Mouse (Mus musculus) liver, postnatal 0 days (tissue): ENCODE measurements around the gene Cep128. TPM values are rescaled to one million over a fixed set of nuclear protein-coding genes. Genes with fewer than 3 reads are reported as not detected.
A peak's percentile ranks its signal among the peaks of the same experiment; 100 is the strongest.

Experiments used
- ATAC-seq: fragments of 200-750 bp; cut with Nextera tagmentation; 2 replicates; pipeline ENCODE4 v1.8.0; 2017; ENCODE audit warnings: mild to moderate bottlenecking, moderate library complexity
- DNase-seq: peaks from one replicate; pipeline ENCODE4 v3.0.0-alpha.2; 2016
- H3K27ac ChIP-seq: fragments of 300-500 bp; sonication (generic); 2 replicates; pipeline ENCODE4 v1.5.1; 2014; ENCODE audit warnings: antibody characterized with exemption, moderate library complexity, mild to moderate bottlenecking, low read depth
- H3K27me3 ChIP-seq: fragments of 300-500 bp; sonication (generic); 2 replicates; pipeline ENCODE4 v1.6.1; 2014; ENCODE audit warnings: low read length, control low read depth, mixed read lengths; ENCODE audit not compliant: insufficient read depth
- H3K36me3 ChIP-seq: fragments of 300-500 bp; sonication (generic); replicated peaks from 2 replicates; pipeline ENCODE4 v1.6.1; 2014; ENCODE audit warnings: mild to moderate bottlenecking, control low read depth, low read length, moderate library complexity, mixed read lengths; ENCODE audit not compliant: insufficient read depth
- H3K4me1 ChIP-seq: fragments of 300-500 bp; sonication (generic); 2 replicates; pipeline ENCODE4 v1.6.1; 2014; ENCODE audit warnings: antibody characterized with exemption, mild to moderate bottlenecking, control low read depth; ENCODE audit not compliant: insufficient read depth
- H3K4me2 ChIP-seq: fragments of 300-500 bp; sonication (generic); 2 replicates; pipeline ENCODE4 v1.6.1; 2014; ENCODE audit warnings: low read depth, mild to moderate bottlenecking, low read length, moderate library complexity, mixed read lengths
- H3K4me3 ChIP-seq: fragments of 300-500 bp; sonication (generic); 2 replicates; pipeline ENCODE4 v1.5.1; 2014; ENCODE audit warnings: low read depth, low read length
- H3K9ac ChIP-seq: fragments of 300-500 bp; sonication (generic); replicated peaks from 2 replicates; pipeline ENCODE4 v1.6.1; 2014; ENCODE audit warnings: mild to moderate bottlenecking, moderate library complexity
- H3K9me3 ChIP-seq: fragments of 300-500 bp; sonication (generic); 2 replicates; pipeline ENCODE4 v1.6.1; 2016; ENCODE audit warnings: mild to moderate bottlenecking, control low read depth, low read length, mixed read lengths
- CTCF ChIP-seq: sonication (generic); IDR thresholded peaks from 2 replicates; pipeline ENCODE4 v1.5.1; 2016; ENCODE audit warnings: antibody characterized with exemption, low read depth
- EP300 ChIP-seq: IDR thresholded peaks from 2 replicates; pipeline ENCODE4 v1.6.1; 2016; ENCODE audit warnings: antibody characterized with exemption, low read depth, mild to moderate bottlenecking
- WGBS: fragments of 180-500 bp; shearing (Covaris S2); extraction: QIAGEN DNeasy Blood & Tissue Kit; methylation state at CpG from one replicate; pipeline ENCODE4 v1.1.7; 2014; ENCODE audit not compliant: insufficient replicate concordance; 5-methylcytosine and 5-hydroxymethylcytosine counted together
- polyA plus RNA-seq: library from polyadenylated mRNA; unstranded; fragments of >200 nt; fragmentation: Nextera tagmentation; extraction: Ambion mirVana; gene quantifications from 2 replicates; pipeline ENCODE4 v1.2.1, GENCODE M21; 2015

Gene Cep128
- polyA plus RNA-seq, 1 experiment from 2014 or later: 3.7 TPM

DNA sequence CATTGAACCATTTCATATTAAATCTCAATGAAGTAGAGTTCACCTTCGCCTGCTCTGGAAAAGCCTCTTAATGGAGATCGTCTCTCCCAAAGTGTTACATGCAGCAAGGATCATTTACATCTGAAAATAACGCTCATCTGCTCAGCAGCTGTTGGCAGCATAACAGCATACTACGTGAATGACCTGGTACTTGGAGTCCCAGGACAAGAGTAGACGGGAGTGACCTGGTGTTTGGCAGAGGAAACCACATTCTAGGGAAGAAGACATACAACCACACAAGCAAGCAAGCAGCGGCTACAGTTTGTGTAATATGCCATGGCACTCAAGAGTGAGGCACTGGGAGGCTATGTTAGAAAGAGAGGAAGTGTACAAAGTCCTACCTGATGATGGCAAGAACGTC, 69.2 kb downstream of the Cep128 start:
- Histone ChIP-seq H3K4me3 (no peak overlapping the region), H3K4me1 (no peaks in the 10 kb centered on the region), H3K36me3 (no peaks in the 10 kb centered on the region), H3K27me3 (no peaks in the 10 kb centered on the region), H3K4me2 (no peak overlapping the region), H3K9ac (no peak overlapping the region), H3K27ac (no peak overlapping the region), H3K9me3 (no peaks in the 10 kb centered on the region)
- WGBS: 82% methylated on average over 7 of the region's 7 CpGs
- no peak for DNase-seq
- no peak for ATAC-seq
- no peak for TF ChIP-seq EP300
- no peak for TF ChIP-seq CTCF

DNA sequence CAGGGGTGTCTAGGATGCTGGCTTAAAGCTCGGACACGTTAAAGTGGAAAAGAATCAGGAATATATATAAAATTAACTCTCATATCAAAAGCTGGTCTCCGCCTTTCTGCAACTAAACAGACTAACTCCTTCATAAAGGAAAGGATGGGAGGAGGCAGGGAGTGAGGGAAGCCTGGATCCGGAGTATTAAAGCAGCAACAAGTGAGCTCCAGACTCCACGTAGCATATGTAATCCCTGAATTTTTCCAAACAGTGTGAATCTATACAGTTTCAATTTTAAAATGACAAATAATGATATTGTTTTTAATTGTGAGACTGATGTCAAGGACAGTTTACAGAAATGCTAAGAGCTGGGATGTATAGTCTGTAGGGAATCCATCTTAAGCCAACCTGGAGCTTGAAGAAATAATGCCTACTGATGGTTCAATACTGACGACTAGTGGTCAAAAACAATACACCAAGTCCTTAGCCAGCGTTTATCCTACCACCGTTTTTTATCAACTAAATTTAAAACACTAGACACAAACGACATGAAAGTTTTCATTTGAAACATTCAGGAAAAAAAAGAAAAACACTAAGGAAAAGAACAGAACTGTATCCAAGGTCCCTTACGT, 70.1 kb downstream of the Cep128 start:
- Histone ChIP-seq H3K4me3 (no peak overlapping the region), H3K9me3 (no peaks in the 10 kb centered on the region), H3K36me3 (no peaks in the 10 kb centered on the region), H3K9ac (no peak overlapping the region), H3K4me1 (no peaks in the 10 kb centered on the region), H3K27ac (no peak overlapping the region), H3K4me2 (no peak overlapping the region), H3K27me3 (no peaks in the 10 kb centered on the region)
- ATAC-seq (no peak), DNase-seq (no peak)
- TF ChIP-seq EP300 (no peak), CTCF (peak; percentile 80)
- WGBS: 56% methylated on average over 10 of the region's 10 CpGs

DNA sequence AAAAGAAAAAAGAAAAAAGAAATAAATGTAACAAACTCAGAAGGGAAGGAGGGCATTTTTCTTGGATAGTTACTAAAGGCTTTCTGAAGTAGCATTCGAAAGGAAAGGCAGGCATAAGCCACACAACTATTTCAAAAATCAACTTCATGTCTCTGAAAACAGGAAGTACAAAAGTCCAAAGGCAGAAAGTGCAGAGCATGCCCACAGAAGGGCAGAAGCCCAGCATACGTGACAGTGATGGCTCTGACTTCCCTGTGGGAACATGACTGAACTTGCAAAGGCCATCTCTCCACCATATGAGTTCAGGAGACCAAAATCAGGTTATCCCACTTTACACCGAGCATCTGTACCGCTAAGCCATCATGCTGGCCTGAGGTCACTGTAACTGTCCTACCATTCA, 71.6 kb downstream of the Cep128 start:
- H3K9me3 ChIP-seq: no peaks in the 10 kb centered on the region
- no peaks in the 10 kb centered on the region for H3K27me3 ChIP-seq
- H3K27ac ChIP-seq: no peak overlapping the region
- DNase-seq: no peak
- no peak overlapping the region for H3K4me3 ChIP-seq
- H3K9ac ChIP-seq: no peak overlapping the region
- no peaks in the 10 kb centered on the region for H3K36me3 ChIP-seq
- no peak overlapping the region for H3K4me2 ChIP-seq
- WGBS: 72% methylated on average over 4 of the region's 4 CpGs
- TF ChIP-seq EP300: no peak
- no peaks in the 10 kb centered on the region for H3K4me1 ChIP-seq
- no peak for ATAC-seq

DNA sequence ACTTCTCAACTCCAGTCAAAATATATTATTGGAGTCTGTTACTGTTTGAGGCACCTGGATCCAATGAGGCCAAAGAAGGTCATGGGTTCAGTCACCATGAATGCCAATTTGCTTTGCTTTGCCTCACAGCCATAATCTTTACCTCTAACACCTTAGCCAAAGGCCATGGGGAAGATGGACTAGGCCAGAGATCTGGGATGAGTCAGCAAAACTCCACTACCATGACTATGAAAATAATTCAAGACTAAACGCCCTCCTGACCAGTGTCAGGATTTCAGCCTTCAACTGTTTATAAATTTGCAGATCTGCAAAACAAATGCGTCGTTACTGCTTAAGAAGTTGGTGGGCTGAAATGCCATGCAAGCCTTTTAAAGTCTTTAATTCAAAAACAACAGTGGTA, 76.5 kb downstream of the Cep128 start:
- Histone ChIP-seq H3K9ac (no peak overlapping the region), H3K27me3 (no peaks in the 10 kb centered on the region), H3K9me3 (no peaks in the 10 kb centered on the region), H3K4me1 (no peaks in the 10 kb centered on the region), H3K27ac (no peak overlapping the region), H3K36me3 (no peaks in the 10 kb centered on the region), H3K4me2 (no peak overlapping the region), H3K4me3 (no peak overlapping the region)
- ATAC-seq (no peak), DNase-seq (no peak)
- TF ChIP-seq CTCF (no peak), EP300 (no peak)
- 79% methylated on average over 3 of the region's 3 CpGs for WGBS

DNA sequence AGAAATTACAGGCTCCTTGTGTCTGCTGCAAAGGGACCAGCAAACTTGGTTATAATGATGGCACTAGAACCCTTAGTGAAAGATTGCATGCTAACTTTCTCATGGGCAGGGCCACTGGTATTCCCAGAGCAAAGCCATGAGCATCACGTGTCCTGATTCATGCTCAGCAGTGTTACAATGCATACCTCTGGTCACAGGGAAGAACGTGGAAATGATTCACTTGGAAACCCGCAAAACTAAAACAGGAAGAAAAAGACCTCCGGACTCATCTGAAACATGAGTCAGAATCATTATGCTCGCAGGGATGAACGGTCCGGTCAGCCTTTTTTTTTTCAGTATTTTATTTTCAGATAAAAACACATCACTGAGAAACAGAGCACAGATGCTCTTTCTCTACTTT, 78.4 kb downstream of the Cep128 start:
- Histone ChIP-seq H3K4me1 (no peaks in the 10 kb centered on the region), H3K9ac (no peak overlapping the region), H3K27me3 (no peaks in the 10 kb centered on the region), H3K27ac (no peak overlapping the region), H3K4me2 (no peak overlapping the region), H3K36me3 (no peaks in the 10 kb centered on the region), H3K4me3 (no peak overlapping the region), H3K9me3 (no peaks in the 10 kb centered on the region)
- WGBS: 84% methylated on average over 7 of the region's 7 CpGs
- TF ChIP-seq EP300 (no peak), CTCF (no peak)
- DNase-seq (no peak), ATAC-seq (no peak)

DNA sequence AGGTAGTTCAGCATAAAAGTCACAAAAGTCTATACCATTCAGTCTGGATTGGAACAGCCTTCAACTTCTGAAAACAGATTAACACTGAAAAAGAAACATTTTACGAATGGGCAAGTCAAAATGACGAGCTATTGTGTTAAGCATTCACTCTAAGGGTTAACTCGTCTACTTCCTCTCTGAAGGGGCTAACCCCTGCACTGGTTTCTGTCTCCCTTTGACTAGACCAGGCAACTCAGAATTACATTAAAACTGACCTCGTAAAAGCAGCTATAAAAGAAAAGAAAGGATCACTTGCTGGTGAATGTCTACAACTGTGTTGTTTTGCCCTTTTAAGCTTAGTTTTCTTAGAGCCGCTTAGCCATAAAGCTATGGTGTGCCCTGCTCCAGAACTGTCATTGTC, 79.2 kb downstream of the Cep128 start:
- DNase-seq (no peak), ATAC-seq (no peak)
- TF ChIP-seq CTCF: no peak
- no peak for TF ChIP-seq EP300
- H3K36me3 ChIP-seq: no peaks in the 10 kb centered on the region
- no peaks in the 10 kb centered on the region for H3K27me3 ChIP-seq
- H3K4me2 ChIP-seq: no peak overlapping the region
- no peak overlapping the region for H3K9ac ChIP-seq
- 76% methylated on average over 5 of the region's 5 CpGs for WGBS
- H3K9me3 ChIP-seq: no peaks in the 10 kb centered on the region
- no peaks in the 10 kb centered on the region for H3K4me1 ChIP-seq
- no peak overlapping the region for H3K4me3 ChIP-seq
- no peak overlapping the region for H3K27ac ChIP-seq

DNA sequence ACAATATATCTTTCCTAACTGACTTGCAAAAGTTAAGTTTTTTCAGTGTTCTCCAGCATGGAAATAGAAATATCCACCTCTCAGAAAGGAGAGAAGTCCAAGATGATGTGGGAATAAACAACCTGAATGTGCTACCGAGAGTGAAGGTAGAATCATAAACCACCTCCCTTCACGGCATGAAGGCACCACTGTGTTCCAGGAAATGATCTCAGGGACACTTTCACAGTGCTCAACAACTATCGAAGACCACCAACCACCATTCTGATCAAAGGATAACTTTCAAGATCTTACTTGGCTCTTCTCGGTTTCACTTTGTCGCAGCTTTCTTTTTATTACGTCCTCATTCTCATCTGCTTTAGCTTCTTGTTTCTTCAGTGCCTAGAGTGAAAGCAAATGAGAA, 85.5 kb downstream of the Cep128 start:
- no peaks in the 10 kb centered on the region for H3K36me3 ChIP-seq
- WGBS: 95% methylated on average over 6 of the region's 6 CpGs
- no peak overlapping the region for H3K4me2 ChIP-seq
- TF ChIP-seq CTCF (no peak), EP300 (no peak)
- H3K4me3 ChIP-seq: no peak overlapping the region
- H3K27ac ChIP-seq: no peak overlapping the region
- no peak overlapping the region for H3K9ac ChIP-seq
- H3K27me3 ChIP-seq: no peaks in the 10 kb centered on the region
- DNase-seq (no peak), ATAC-seq (no peak)
- H3K9me3 ChIP-seq: no peaks in the 10 kb centered on the region
- H3K4me1 ChIP-seq: no peaks in the 10 kb centered on the region
